Mouse (Mus musculus) liver, embryonic 12.5 days (tissue): ENCODE results near the gene Ablim2. TPM values are rescaled to one million over a fixed set of nuclear protein-coding genes. Genes with fewer than 3 reads are reported as not detected.

Experiments used
- ATAC-seq: fragments of 200-750 bp; cut with Nextera tagmentation; 2 replicates; pipeline ENCODE4 v1.8.0; 2017; ENCODE audit warnings: moderate number of reproducible peaks, mild to moderate bottlenecking, moderate library complexity
- H3K27ac ChIP-seq: fragments of 300-500 bp; sonication (generic); 2 replicates; pipeline ENCODE4 v1.5.1; 2016; ENCODE audit warnings: mild to moderate bottlenecking
- H3K27me3 ChIP-seq: fragments of 300-500 bp; sonication (generic); replicated peaks from 2 replicates; pipeline ENCODE4 v1.6.1; 2016; ENCODE audit warnings: mild to moderate bottlenecking, moderate library complexity
- H3K36me3 ChIP-seq: fragments of 300-500 bp; sonication (generic); 2 replicates; pipeline ENCODE4 v1.6.1; 2016; ENCODE audit warnings: mild to moderate bottlenecking, moderate library complexity
- H3K4me1 ChIP-seq: fragments of 300-500 bp; sonication (generic); 2 replicates; pipeline ENCODE4 v1.6.1; 2016
- H3K4me2 ChIP-seq: fragments of 300-500 bp; sonication (generic); 2 replicates; pipeline ENCODE4 v1.6.1; 2016; ENCODE audit warnings: mild to moderate bottlenecking, moderate library complexity
- H3K4me3 ChIP-seq: fragments of 300-500 bp; sonication (generic); 2 replicates; pipeline ENCODE4 v1.5.1; 2016; ENCODE audit warnings: mild to moderate bottlenecking, moderate library complexity
- H3K9ac ChIP-seq: fragments of 300-500 bp; sonication (generic); 2 replicates; pipeline ENCODE4 v1.6.1; 2016; ENCODE audit warnings: mild to moderate bottlenecking, moderate library complexity
- H3K9me3 ChIP-seq: fragments of 300-500 bp; sonication (generic); replicated peaks from 2 replicates; pipeline ENCODE4 v1.6.1; 2016; ENCODE audit warnings: mild to moderate bottlenecking, moderate library complexity
- WGBS: fragments of 180-500 bp; shearing (Covaris S2); methylation state at CpG from one replicate; pipeline ENCODE4 v1.1.7; 2016; ENCODE audit not compliant: insufficient replicate concordance; 5-methylcytosine and 5-hydroxymethylcytosine counted together
- polyA plus RNA-seq: library from polyadenylated mRNA; unstranded; fragments of >200 nt; fragmentation: Nextera tagmentation; extraction: Ambion mirVana; gene quantifications from 2 replicates; pipeline ENCODE4 v1.2.1, GENCODE M21; 2016

Ablim2 gene
- polyA plus RNA-seq, 1 experiment from 2014 or later: 0.12 TPM

GRCm38 (mm10) chr5:35740716-35741115 is 17.0 kb upstream of the Ablim2 start:
- no peak overlapping the region for H3K9ac ChIP-seq
- H3K27me3 ChIP-seq: peaks cover 33% of the 10 kb centered on the region
- H3K4me2 ChIP-seq: no peak overlapping the region
- ATAC-seq: no peak
- no peaks in the 10 kb centered on the region for H3K36me3 ChIP-seq
- H3K27ac ChIP-seq: no peak overlapping the region
- WGBS: 11% methylated on average over 10 of the region's 10 CpGs
- H3K9me3 ChIP-seq: no peaks in the 10 kb centered on the region
- H3K4me1 ChIP-seq: peaks cover 15% of the 10 kb centered on the region
- H3K4me3 ChIP-seq: no peak overlapping the region

- H3K36me3 ChIP-seq: no peaks in the 10 kb centered on the region
- H3K4me3 ChIP-seq: no peak overlapping the region
- no peaks in the 10 kb centered on the region for H3K9me3 ChIP-seq
- ATAC-seq: no peak
- H3K27ac ChIP-seq: no peak overlapping the region
- 45% methylated on average over 13 of the region's 13 CpGs for WGBS
- peaks cover 15% of the 10 kb centered on the region for H3K4me1 ChIP-seq
- peaks cover 33% of the 10 kb centered on the region for H3K27me3 ChIP-seq
- H3K4me2 ChIP-seq: no peak overlapping the region
- no peak overlapping the region for H3K9ac ChIP-seq
These were observed 16.4 kb upstream of the Ablim2 start for GRCm38 (mm10) chr5:35741225-35741820.

DNA sequence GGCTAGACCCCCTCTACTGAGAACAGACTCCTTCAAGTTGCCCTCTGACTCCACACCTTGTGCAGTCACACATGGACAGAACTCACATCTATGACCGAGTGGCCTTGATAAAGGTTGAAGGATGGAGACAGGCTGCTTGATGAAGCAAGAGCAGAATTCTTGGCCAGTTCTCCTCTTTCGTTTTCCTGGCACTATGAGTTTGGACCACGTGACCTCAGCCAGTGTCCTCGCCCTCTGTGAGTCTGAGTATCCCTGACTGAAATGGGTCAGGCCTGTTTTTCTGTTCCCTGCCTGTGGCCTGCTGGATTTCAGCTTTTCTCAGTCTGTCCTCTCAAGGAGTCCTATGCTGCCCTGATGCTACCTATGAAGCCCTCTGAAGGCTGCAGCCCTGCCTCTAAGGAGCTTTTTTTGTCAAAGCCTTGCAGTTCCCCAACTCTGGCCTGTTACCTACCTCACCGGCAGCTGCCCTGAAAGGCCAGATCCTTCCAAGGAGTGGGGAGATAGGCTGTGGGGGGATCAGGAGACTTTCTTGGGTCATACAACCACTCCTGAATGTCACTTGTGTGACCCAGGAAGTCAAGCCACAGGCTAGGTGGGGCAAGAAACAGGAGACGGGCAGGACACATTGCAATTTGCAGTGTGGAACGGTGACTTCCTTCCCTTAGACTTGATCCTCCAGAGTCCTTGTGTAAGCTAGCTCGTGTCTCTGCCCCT is 14.3 kb upstream of the Ablim2 start:
- H3K9me3 ChIP-seq: no peaks in the 10 kb centered on the region
- no peak overlapping the region for H3K4me3 ChIP-seq
- no peaks in the 10 kb centered on the region for H3K36me3 ChIP-seq
- peaks cover 33% of the 10 kb centered on the region for H3K27me3 ChIP-seq
- peaks cover 15% of the 10 kb centered on the region for H3K4me1 ChIP-seq
- no peak overlapping the region for H3K27ac ChIP-seq
- no peak for ATAC-seq
- WGBS: 59% methylated on average over 8 of the region's 8 CpGs
- no peak overlapping the region for H3K4me2 ChIP-seq
- H3K9ac ChIP-seq: no peak overlapping the region

GRCm38 (mm10) chr5:35743990-35744722 is 13.5 kb upstream of the Ablim2 start:
- no peaks in the 10 kb centered on the region for H3K9me3 ChIP-seq
- 68% methylated on average over 7 of the region's 7 CpGs for WGBS
- H3K36me3 ChIP-seq: no peaks in the 10 kb centered on the region
- H3K27ac ChIP-seq: no peak overlapping the region
- H3K4me1 ChIP-seq: peaks cover 15% of the 10 kb centered on the region
- H3K9ac ChIP-seq: no peak overlapping the region
- no peak overlapping the region for H3K4me3 ChIP-seq
- no peak overlapping the region for H3K4me2 ChIP-seq
- H3K27me3 ChIP-seq: peaks cover 28% of the 10 kb centered on the region
- ATAC-seq: no peak

- no peak overlapping the region for H3K4me3 ChIP-seq
- peaks cover 5% of the 10 kb centered on the region for H3K4me1 ChIP-seq
- WGBS: 63% methylated on average over 5 of the region's 5 CpGs
- H3K9ac ChIP-seq: no peak overlapping the region
- H3K36me3 ChIP-seq: no peaks in the 10 kb centered on the region
- H3K4me2 ChIP-seq: no peak overlapping the region
- no peaks in the 10 kb centered on the region for H3K9me3 ChIP-seq
- no peak overlapping the region for H3K27ac ChIP-seq
- no peak for ATAC-seq
- peaks cover 15% of the 10 kb centered on the region for H3K27me3 ChIP-seq
These were observed 12.3 kb upstream of the Ablim2 start for GRCm38 (mm10) chr5:35745406-35745805.

- ATAC-seq: no peak
- no peak overlapping the region for H3K4me3 ChIP-seq
- no peak overlapping the region for H3K27ac ChIP-seq
- 15% methylated on average over 4 of the region's 4 CpGs for WGBS
- no peaks in the 10 kb centered on the region for H3K4me1 ChIP-seq
- 0 out of 2 replicates have a peak, but pooled peaks cover under 1% of the 10 kb centered on the region for H3K27me3 ChIP-seq
- no peak overlapping the region for H3K9ac ChIP-seq
- H3K36me3 ChIP-seq: no peaks in the 10 kb centered on the region
- no peak overlapping the region for H3K4me2 ChIP-seq
- H3K9me3 ChIP-seq: no peaks in the 10 kb centered on the region
These were observed 10.8 kb upstream of the Ablim2 start for GRCm38 (mm10) chr5:35746910-35747309.

- Histone ChIP-seq H3K4me2 (no peak overlapping the region), H3K27me3 (no peaks in the 10 kb centered on the region), H3K27ac (no peak overlapping the region), H3K9ac (no peak overlapping the region), H3K4me3 (no peak overlapping the region), H3K36me3 (no peaks in the 10 kb centered on the region), H3K4me1 (no peaks in the 10 kb centered on the region), H3K9me3 (no peaks in the 10 kb centered on the region)
- no peak for ATAC-seq
- 36% methylated on average over 3 of the region's 3 CpGs for WGBS
These were observed 8.3 kb upstream of the Ablim2 start for GRCm38 (mm10) chr5:35749416-35749815.

DNA sequence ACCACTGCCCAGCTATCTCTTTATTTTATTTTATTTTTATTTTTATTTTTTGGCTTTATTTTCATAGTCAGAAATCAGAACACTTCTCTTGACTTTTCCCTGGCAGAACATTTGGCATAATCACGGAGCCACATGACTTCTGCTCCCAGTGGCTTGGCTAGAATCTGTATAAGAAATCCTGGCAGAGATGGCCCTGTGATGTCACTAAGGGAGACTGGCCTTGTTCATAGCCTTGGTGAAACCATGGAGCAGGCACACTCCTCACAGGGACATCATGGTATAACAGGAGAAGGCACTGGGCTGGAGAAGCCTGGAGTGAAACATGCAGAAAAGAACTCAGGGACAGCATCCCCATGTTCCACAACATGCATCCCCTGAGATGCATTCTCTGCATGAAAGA is 7.7 kb upstream of the Ablim2 start:
- no peak overlapping the region for H3K4me3 ChIP-seq
- WGBS: 54% methylated on average over 1 of the region's 1 CpGs
- no peaks in the 10 kb centered on the region for H3K36me3 ChIP-seq
- H3K27me3 ChIP-seq: no peaks in the 10 kb centered on the region
- H3K9ac ChIP-seq: no peak overlapping the region
- no peak for ATAC-seq
- H3K9me3 ChIP-seq: no peaks in the 10 kb centered on the region
- no peak overlapping the region for H3K27ac ChIP-seq
- H3K4me1 ChIP-seq: no peaks in the 10 kb centered on the region
- H3K4me2 ChIP-seq: no peak overlapping the region

DNA sequence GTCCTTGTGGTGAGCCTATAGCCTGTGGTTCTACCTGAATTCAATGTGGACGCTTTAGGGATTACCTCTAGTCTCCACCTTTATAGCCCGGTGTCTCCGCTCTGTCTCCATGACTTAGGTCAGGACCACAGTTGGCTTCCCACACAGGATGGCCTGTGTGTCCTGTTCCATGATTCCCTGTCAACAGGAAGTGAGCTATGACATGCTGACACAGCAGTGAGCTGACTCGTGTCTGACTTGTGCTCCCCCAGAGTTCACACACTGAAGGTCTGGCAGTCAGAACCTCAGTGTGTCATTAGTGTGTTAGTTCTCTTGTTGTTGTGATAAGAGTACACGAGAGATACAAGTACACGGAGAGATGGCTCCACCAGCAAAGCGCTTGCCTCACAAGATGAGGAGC is 6.7 kb upstream of the Ablim2 start:
- no peaks in the 10 kb centered on the region for H3K9me3 ChIP-seq
- H3K9ac ChIP-seq: no peak overlapping the region
- H3K4me1 ChIP-seq: no peaks in the 10 kb centered on the region
- no peaks in the 10 kb centered on the region for H3K36me3 ChIP-seq
- H3K27ac ChIP-seq: no peak overlapping the region
- H3K4me3 ChIP-seq: no peak overlapping the region
- no peak for ATAC-seq
- H3K4me2 ChIP-seq: no peak overlapping the region
- 65% methylated on average over 7 of the region's 7 CpGs for WGBS
- H3K27me3 ChIP-seq: peaks cover 5% of the 10 kb centered on the region

- H3K4me2 ChIP-seq: no peak overlapping the region
- peaks cover 18% of the 10 kb centered on the region for H3K4me1 ChIP-seq
- ATAC-seq: no peak
- H3K4me3 ChIP-seq: no peak overlapping the region
- no peaks in the 10 kb centered on the region for H3K9me3 ChIP-seq
- no peaks in the 10 kb centered on the region for H3K36me3 ChIP-seq
- H3K9ac ChIP-seq: no peak overlapping the region
- 25% methylated on average over 5 of the region's 5 CpGs for WGBS
- peaks cover 47% of the 10 kb centered on the region for H3K27me3 ChIP-seq
- H3K27ac ChIP-seq: no peak overlapping the region
These were observed 2.4 kb upstream of the Ablim2 start for GRCm38 (mm10) chr5:35755131-35755733.

DNA sequence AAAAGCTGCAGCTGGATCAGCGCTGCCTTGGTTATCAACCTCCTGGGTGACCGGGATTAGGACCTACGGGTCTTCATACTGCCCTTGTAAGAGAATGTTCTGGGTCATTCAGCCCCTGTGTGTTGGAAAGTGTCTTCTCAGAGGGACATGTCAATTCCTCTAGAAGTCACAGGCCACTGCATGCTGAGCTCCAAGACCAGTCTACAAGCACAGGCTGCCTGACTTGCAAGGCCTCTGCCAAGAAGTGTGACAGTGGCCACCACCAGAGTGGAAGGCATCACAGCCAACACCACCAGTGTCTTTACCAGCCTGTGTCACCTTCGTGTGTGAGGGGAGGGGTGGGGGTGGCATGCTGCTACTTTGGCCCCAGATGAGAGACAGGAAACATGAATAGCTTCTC is 1.7 kb upstream of the Ablim2 start:
- H3K9me3 ChIP-seq: no peaks in the 10 kb centered on the region
- no peaks in the 10 kb centered on the region for H3K36me3 ChIP-seq
- no peak overlapping the region for H3K4me2 ChIP-seq
- H3K27me3 ChIP-seq: peaks cover 55% of the 10 kb centered on the region
- H3K9ac ChIP-seq: no peak overlapping the region
- H3K4me3 ChIP-seq: no peak overlapping the region
- peaks cover 18% of the 10 kb centered on the region for H3K4me1 ChIP-seq
- WGBS: 72% methylated on average over 4 of the region's 4 CpGs
- ATAC-seq: no peak
- no peak overlapping the region for H3K27ac ChIP-seq
